ENCODE assay signal across 13 mouse cellular contexts in the genomic region with DNA sequence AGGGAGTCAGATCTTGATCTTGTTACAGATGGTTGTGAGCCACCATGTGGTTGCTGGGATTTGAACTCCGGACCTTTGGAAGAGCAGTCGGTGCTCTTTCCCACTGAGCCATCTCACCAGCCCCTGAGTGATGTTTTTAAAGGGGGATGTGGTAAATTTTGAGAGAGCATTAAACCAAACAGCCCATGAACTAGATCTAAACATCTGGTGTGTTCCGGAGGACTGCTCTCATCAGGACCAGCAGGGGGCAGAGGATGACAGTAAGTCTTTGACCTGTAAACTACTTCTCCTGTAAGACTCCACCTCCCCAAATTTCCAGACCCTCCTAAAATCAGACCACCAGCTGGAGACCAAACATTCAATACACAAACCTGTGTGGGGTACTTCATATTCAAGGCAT. TPM values are rescaled to one million over a fixed set of nuclear protein-coding genes. Genes with fewer than 3 reads are reported as not detected.
A peak's percentile ranks its signal among the peaks of the same experiment; 100 is the strongest.
DNase-seq lines count a peak whose midpoint lies in the region; ATAC-seq and TF ChIP-seq lines count a peak whose summit lies in the region.
"Had no signal": no experiment of that assay in that cellular context is flagged by ENCODE, and none has a peak within 500 bp of the region (broad histone marks: within the 10 kb centered on the region; RNA-seq: fewer than 3 reads in every experiment).

No protein-coding gene starts in this region.

- no peak overlapping the region for H3K4me2 ChIP-seq in midbrain, embryonic 13.5 days (replicated peaks)
- H3K4me2 ChIP-seq: heart, embryonic 11.5 days; liver, embryonic 13.5 days had no signal

- no peak; the same call in 1 of the 2 replicates for TF ChIP-seq CTCF in kidney, adult 2 months (conservative IDR thresholded peaks at IDR 0.05; ENCODE audit: insufficient read depth, insufficient read length, low read depth, low read length)

- 55% methylated on average over 3 of the region's 3 CpGs for WGBS in kidney, adult 2 months
- 82% methylated on average over 3 of the region's 3 CpGs for WGBS in midbrain, embryonic 13.5 days

- H3K9ac ChIP-seq in midbrain, embryonic 13.5 days (replicated peaks) = no peak overlapping the region
- H3K9ac ChIP-seq: liver, embryonic 13.5 days had no signal

- peak; percentile 37 to 55 for DNase-seq in kidney, postnatal 4 days
- no peak for DNase-seq in kidney, adult 2 months
- DNase-seq in A20 (ENCODE audit: low read depth, low spot score) (peak; percentile 67), ES-CJ7 (ENCODE audit: low read depth, low spot score) (peak; percentile 70)
- DNase-seq in retina, embryonic 14.5 days (ENCODE audit: low spot score) = peak; percentile 38
- no peak for DNase-seq in ovary, adult 18-20 months (ENCODE audit: low spot score)
- DNase-seq: adrenal gland, adult 2 months; cerebellum, postnatal 36 days; kidney, adult 8-10 months; liver, embryonic 13.5 days had no signal

- no peaks in the 10 kb centered on the region for H3K27me3 ChIP-seq in kidney, adult 2 months (replicated peaks; ENCODE audit: control insufficient read depth, insufficient read depth, low read length)
- H3K27me3 ChIP-seq in midbrain, embryonic 13.5 days = peaks cover 9% of the 10 kb centered on the region

- no peak for ATAC-seq in midbrain, embryonic 13.5 days

- no peak overlapping the region for H3K4me3 ChIP-seq in kidney, adult 2 months (ENCODE audit: insufficient read depth, low read depth, low read length)
- no peak overlapping the region for H3K4me3 ChIP-seq in midbrain, embryonic 13.5 days (replicated peaks)
- H3K4me3 ChIP-seq: erythroblast, embryonic 14.5 days; liver, embryonic 13.5 days had no signal

- no peaks in the 10 kb centered on the region for H3K36me3 ChIP-seq in kidney, adult 2 months (ENCODE audit: control insufficient read depth, insufficient read depth, low read length)
- no peaks in the 10 kb centered on the region for H3K36me3 ChIP-seq in midbrain, embryonic 13.5 days
- H3K36me3 ChIP-seq: liver, embryonic 13.5 days had no signal

- H3K4me1 ChIP-seq in kidney, adult 2 months (ENCODE audit: control insufficient read depth, insufficient read depth, low read length) = 0 out of 2 replicates have a peak, but pooled peaks cover 2% of the 10 kb centered on the region
- peaks cover 2% of the 10 kb centered on the region; the same call in 1 of the 2 replicates for H3K4me1 ChIP-seq in midbrain, embryonic 13.5 days (replicated peaks)

- TF ChIP-seq POLR2A in kidney, adult 2 months (IDR thresholded peaks at IDR 0.05; ENCODE audit: low read depth, low read length) = no peak

- no peak overlapping the region for H3K27ac ChIP-seq in kidney, adult 2 months (ENCODE audit: insufficient read depth, low read depth, low read length)
- H3K27ac ChIP-seq in midbrain, embryonic 13.5 days = no peak overlapping the region
- H3K27ac ChIP-seq: liver, embryonic 13.5 days had no signal

- no peaks in the 10 kb centered on the region for H3K9me3 ChIP-seq in midbrain, embryonic 13.5 days
- H3K9me3 ChIP-seq: liver, embryonic 13.5 days had no signal

RNA-seq across cellular contexts. Expression of a gene that starts 45.9 kb away (rescaled TPM):
- polyA plus RNA-seq in kidney, adult 2 months (2012; rRNA removed) = 49.1 and 52.2 TPM in 2 replicates
- 62.4 and 67.0 TPM in 2 replicates for polyA plus RNA-seq in midbrain, embryonic 13.5 days (2015; fragmentation: Nextera tagmentation; extraction: Ambion mirVana)

Comparison
In these comparisons a context has a peak if more than half of its experiments do, and no peak if none do; other contexts are left out.
1. DNase-seq: peak in kidney, postnatal 4 days (2 of 2), A20 (single experiment), ES-CJ7 (single experiment) and retina, embryonic 14.5 days (single experiment); none in kidney, adult 2 months (single experiment) and ovary, adult 18-20 months (single experiment).